Mouse (Mus musculus) testis, adult 2 months (tissue): ENCODE measurements at regions not wholly inside any gene's neighbourhood (a gene's known extent, or its start where the extent isn't known, plus 50 kb on each side); places are given as distances from the start of the nearest gene placed in this dataset.

ENCODE experiments used
- CTCF ChIP-seq: fragments of 200-500 bp; IDR thresholded peaks from 2 replicates; pipeline ENCODE4 v1.5.1; 2012; ENCODE audit warnings: low read depth, mild to moderate bottlenecking, inconsistent platforms, low read length, moderate library complexity; ENCODE audit not compliant: control insufficient read depth, insufficient read depth, insufficient replicate concordance
- POLR2A ChIP-seq: fragments of 200-500 bp; IDR thresholded peaks from 2 replicates; pipeline ENCODE4 v1.6.1; 2012; ENCODE audit warnings: low read depth, mild to moderate bottlenecking, inconsistent platforms, low read length, moderate library complexity; ENCODE audit not compliant: control insufficient read depth

GRCm38 (mm10) chr10:87686785-87687184, 165.2 kb downstream of the Pah start:
- TF ChIP-seq POLR2A: no peak
- TF ChIP-seq CTCF: no peak
